Mouse (Mus musculus) Patski (cell line): ENCODE data around the gene Grik1. TPM values are rescaled to one million over a fixed set of nuclear protein-coding genes. Genes with fewer than 3 reads are reported as not detected.
A peak's percentile ranks its signal among the peaks of the same experiment; 100 is the strongest.

Experiments
- ATAC-seq: fragments of 100-300 bp; one replicate; pipeline ENCODE4 v1.8.0; 2021
- CTCF ChIA-PET: fragments of 350-600 bp; sonication (Branson Sonifier 250); formaldehyde crosslinking; loops from one replicate; lab custom pipeline; 2022; ENCODE audit warnings: inconsistent platforms; lab: Charles Lee
- POLR2A ChIA-PET: fragments of 350-600 bp; sonication (Branson Sonifier 250); formaldehyde crosslinking; loops from one replicate; lab custom pipeline; 2022; ENCODE audit warnings: antibody characterized with exemption, inconsistent platforms; lab: Charles Lee
- DNase-seq: peaks from one replicate; pipeline ENCODE4 v3.0.0-alpha.2; 2011; ENCODE audit warnings: low read depth, low spot score
- H3K27me3 ChIP-seq: fragments of 371-371 bp; one replicate; pipeline ENCODE4 v1.5.1; 2021
- CTCF ChIP-seq: fragments of 100-300 bp; IDR thresholded peaks from one replicate; pipeline ENCODE4 v1.5.1; 2021
- in situ Hi-C: fragments of 300-500 bp; cut with MboI; formaldehyde crosslinking; loops from 3 replicates; pipeline ENCODE4 v1.11.1; 2018; ENCODE audit warnings: low pct_unique_long_range_greater_than_20kb, mixed read lengths
- polyA plus RNA-seq: library from polyadenylated mRNA; unstranded; gene quantifications from one replicate; pipeline ENCODE4 v1.2.3, GENCODE M21; 2021

Grik1 gene
- polyA plus RNA-seq: not detected

DNA sequence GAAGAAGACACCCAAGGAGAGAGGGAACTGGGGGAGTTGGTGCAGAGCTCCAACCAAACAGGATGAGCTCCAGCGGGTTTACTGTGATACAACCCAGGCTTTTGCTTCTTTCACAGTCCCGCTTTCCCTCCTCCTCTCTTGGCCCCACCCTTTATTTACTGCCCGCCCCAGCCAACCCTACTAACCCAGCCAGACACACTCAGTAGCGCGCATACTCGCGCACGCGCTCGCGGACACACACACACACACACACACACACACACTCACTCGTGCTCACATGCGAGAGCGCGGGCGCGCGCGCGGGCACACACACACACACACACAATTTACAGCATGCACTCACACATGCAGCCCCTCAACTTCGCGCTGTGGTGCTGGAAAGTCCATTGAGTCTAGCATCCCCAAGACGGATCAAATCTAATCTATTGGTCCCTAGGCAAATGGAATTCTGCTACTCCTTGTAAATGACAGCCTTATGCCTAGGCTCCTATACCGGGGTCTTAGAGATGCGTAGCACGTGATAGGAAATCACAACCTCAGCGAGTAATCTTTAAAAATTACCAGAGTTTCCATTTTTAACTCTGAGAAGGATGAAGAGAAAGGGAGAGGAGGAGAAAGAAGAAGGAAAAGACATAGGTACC, at the start of gene Grik1:
Grik1 (minus strand) TSS at position 134 of the 641 bp plus-strand sequence.
- POLR2A ChIA-PET: no interaction called here
- in situ Hi-C loops: no loop called here
- no peak for TF ChIP-seq CTCF
- H3K27me3 ChIP-seq: peaks cover 6% of the 10 kb centered on the region
- ATAC-seq (no peak), DNase-seq (no peak)
- CTCF ChIA-PET: no interaction called here

DNA sequence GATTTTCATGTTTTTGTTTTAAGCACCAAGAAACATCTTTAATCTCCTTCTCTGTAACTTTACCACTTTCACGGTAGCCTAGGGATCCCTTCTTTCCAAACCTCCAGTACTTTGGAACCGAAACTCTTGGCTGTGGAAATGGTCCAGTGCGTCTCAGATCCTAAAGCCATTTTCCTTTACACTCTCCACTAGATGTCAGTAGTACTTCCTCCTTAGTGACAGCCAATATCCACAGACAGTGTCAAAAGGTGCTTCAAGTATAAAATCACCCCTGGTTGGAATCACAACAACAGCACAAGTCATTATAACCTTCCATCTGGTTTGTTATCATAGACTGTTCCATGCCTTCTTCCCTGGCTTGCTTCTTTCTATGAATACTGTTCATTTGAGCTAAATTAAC, 4.1 kb upstream of the Grik1 start:
- CTCF ChIA-PET: no interaction called here
- ATAC-seq: no peak
- peak; percentile 40 for TF ChIP-seq CTCF
- peaks cover 6% of the 10 kb centered on the region for H3K27me3 ChIP-seq
- no peak for DNase-seq
- in situ Hi-C loops: no loop called here
- POLR2A ChIA-PET: no interaction called here

DNA sequence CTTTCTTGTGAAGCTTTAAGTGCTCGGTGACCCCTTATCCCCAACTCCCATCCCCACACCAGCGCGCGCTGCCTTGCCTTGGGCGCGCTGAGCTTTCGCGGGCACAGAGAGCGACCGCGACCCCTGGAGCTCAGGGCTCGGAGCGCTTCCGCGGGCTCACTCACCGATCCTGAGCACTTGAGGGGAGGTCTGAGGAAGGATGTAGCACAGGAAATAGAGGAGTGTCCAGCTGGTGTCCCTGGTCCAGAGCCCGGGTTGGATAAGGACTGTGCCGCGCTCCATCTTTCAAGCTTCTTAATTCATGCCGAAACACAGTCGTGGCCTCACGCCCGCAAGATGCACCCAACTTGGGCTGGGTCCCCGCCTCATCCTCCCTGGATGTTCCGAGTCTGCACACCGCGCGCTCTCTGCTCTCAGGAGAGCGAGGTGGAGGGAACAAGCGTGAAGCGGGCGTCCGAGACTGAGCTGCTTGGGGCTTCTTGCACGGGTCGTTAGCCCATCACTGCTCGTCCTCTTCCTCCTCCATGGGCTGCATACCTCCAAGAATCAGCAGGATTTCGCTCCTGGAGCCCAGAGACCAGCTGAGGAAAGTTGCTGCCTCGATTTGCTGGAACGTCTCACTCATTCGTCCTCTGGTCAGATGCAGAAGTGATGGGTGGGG, 514 bp downstream of the Grik1 start:
- in situ Hi-C loops: no loop called here
- H3K27me3 ChIP-seq: peaks cover 6% of the 10 kb centered on the region
- no peak for DNase-seq
- ATAC-seq: no peak
- ChIA-PET CTCF (no interaction called here), POLR2A (no interaction called here)
- TF ChIP-seq CTCF: no peak

DNA sequence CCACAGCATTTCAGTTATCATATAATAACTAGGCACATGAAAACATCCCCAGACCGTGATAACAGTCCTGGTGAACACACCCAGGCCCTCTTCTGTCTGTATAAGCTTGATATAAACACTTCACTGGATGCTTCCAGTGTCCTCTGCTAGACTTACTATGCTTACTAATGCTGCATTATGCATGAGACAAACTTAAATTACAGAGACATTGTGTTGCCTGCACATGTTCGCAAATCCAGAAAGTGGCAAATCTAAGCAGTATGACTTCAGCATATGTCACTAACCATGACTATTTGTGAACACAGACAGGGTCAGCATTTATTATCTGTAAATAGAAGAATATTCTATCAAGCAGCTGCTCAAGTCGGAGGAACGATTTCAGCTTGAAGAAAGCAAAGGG, 31.7 kb downstream of the Grik1 start:
- no peak for TF ChIP-seq CTCF
- peaks cover 44% of the 10 kb centered on the region for H3K27me3 ChIP-seq
- CTCF ChIA-PET: no interaction called here
- ATAC-seq (no peak), DNase-seq (no peak)
- in situ Hi-C loops: no loop called here
- POLR2A ChIA-PET: no interaction called here

DNA sequence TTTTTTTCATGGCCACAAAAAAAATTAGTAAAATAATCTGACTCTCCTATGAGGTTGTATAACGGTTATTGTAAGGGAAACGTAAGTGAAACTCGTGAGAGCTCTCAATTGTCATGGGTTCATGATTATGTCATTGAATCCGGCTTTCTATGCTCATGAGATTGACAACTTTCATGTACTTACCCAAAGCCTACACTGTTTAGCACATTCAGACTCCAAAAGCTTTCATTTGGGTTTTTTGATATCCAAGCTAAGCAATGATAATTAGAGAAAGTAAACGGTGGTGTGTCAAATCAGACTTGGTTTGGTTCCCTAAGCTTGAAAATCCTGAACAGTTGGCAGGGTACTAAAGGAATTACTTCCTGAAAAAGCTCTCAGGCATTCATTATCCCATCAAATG, 33.0 kb downstream of the Grik1 start:
- ChIA-PET CTCF (no interaction called here), POLR2A (no interaction called here)
- DNase-seq (no peak), ATAC-seq (no peak)
- peaks cover 40% of the 10 kb centered on the region for H3K27me3 ChIP-seq
- TF ChIP-seq CTCF: no peak
- in situ Hi-C loops: no loop called here

DNA sequence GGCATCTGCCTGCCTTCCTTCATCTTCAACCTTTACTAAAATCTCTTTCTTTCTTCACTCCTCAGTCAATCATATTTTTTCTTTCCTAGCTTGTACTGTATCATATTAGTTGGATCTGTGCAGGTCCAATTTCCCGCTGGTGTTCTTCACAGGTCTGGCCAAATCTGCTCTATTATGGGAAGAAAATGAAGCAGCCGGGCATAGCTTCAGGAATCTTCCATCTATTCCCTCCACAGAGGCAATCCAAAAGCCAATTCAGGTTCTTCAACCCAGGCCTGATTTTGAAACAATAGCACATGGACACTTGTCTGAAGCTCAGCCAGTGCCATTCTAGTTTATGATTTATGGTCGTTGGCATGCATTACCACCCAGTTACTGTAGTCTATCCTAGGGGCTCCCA, 34.0 kb downstream of the Grik1 start:
- no peak for ATAC-seq
- no peak for DNase-seq
- TF ChIP-seq CTCF: no peak
- ChIA-PET CTCF (no interaction called here), POLR2A (no interaction called here)
- in situ Hi-C loops: no loop called here
- peaks cover 40% of the 10 kb centered on the region for H3K27me3 ChIP-seq

DNA sequence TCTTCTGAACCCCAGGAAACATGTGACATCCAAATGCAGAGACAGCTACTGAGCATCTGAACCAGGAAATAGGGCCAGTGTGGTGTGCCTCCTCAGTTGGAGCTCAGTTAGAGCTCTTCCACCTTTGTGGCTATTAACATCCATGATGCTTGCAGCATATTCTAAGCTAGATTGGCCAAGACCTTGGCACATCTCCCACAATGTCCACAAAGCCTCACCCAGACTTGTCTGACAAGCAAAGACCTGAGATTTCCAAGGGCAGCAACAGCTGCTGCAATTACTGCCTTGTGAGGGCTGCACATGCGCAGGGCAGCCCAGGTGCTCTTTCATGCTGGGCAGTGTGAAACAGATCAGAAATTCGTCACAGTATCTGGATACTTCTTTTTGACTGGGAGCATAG, 37.4 kb downstream of the Grik1 start:
- ChIA-PET CTCF (no interaction called here), POLR2A (no interaction called here)
- DNase-seq (no peak), ATAC-seq (no peak)
- in situ Hi-C loops: no loop called here
- TF ChIP-seq CTCF: no peak
- H3K27me3 ChIP-seq: peaks cover 31% of the 10 kb centered on the region

DNA sequence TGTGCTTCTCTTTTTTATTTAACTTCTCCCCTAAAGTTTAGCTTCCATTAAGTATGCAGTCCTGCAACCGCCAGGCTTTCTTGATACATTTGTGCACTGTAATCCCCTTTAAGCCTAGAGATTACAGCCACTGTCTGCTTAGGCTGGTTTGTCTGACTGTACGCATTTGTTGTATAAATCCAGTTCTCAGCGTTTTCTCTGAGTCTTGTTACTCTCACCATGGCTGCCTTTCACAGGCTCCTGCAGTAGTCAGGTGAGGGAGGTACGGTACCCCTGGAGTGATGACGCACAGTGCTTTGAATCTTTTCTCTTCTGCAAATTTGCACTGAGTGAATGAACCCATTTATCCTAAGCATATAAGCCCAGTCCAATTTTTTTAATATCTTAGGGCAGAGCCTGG, 39.0 kb downstream of the Grik1 start:
- peaks cover 29% of the 10 kb centered on the region for H3K27me3 ChIP-seq
- ATAC-seq (no peak), DNase-seq (no peak)
- in situ Hi-C loops: no loop called here
- ChIA-PET POLR2A (no interaction called here), CTCF (no interaction called here)
- no peak for TF ChIP-seq CTCF

DNA sequence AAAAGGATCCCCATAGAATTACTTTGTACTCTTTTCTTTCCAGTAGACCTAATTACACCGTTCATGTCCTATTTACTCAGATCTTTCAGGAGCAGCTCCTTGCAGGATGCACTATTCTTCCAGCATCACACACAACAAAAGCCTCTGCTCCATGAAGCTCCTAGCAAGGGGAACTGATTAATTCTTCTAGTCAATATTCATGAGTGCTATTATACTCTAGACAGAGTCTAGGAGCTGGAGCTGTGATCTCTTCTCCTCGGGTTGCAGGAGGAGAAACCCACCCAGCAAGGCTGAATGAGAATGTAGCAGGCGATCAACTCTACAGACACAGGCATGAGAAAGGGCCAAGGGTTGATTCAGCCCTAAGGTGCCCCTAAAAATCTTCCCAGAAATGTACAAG, 40.2 kb downstream of the Grik1 start:
- ChIA-PET POLR2A (no interaction called here), CTCF (no interaction called here)

DNA sequence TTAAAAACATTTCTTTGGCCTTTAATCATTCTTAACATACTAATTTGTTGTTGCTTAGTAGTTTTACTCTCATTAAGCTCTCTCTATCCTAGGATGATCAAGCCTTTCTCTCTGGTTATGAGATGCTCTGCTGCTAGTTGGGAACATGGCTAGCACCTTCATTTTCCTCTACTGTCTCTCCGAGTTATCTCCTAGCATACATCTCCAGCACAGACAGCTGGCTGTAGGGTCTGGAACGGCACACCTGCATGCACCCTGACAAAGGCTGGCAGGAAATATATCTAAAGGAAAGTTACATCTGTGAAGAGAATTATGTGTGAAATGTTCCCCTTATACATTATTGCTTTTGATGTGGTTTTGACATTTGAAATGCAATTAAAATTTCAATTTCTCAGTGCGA, 42.5 kb downstream of the Grik1 start:
- CTCF ChIA-PET: no interaction called here
- in situ Hi-C loops: no loop called here

More for the DNA sequence above, 40.2 kb downstream of the Grik1 start:
- ATAC-seq (no peak), DNase-seq (no peak)
- H3K27me3 ChIP-seq: peaks cover 20% of the 10 kb centered on the region
- TF ChIP-seq CTCF: no peak
- in situ Hi-C loops: no loop called here

DNA sequence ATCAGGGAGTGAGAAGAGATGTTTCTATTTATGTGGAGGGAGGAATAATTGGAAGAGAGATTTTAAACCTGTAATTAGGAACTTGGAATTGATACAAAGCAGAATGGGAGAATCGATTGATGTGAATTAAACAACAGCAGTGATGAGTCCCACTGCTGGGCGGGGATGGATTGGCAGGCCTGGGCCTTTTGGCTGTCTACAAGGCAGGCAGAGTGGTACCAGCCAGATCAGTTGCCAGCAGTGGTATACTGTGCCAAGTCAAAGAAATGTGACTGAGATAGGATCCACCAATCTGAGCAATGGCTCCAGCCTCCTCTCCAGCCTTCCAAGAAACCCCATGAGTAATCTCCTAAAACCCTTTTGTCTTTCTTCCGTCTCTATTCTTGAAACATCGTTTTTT, 45.4 kb downstream of the Grik1 start:
- peaks cover 7% of the 10 kb centered on the region for H3K27me3 ChIP-seq
- in situ Hi-C loops: no loop called here
- no peak for DNase-seq
- ATAC-seq: no peak
- CTCF ChIA-PET: no interaction called here
- no peak for TF ChIP-seq CTCF
- POLR2A ChIA-PET: no interaction called here

More for the DNA sequence above, 42.5 kb downstream of the Grik1 start:
- peaks cover 7% of the 10 kb centered on the region for H3K27me3 ChIP-seq
- no peak for TF ChIP-seq CTCF
- DNase-seq (no peak), ATAC-seq (no peak)
- POLR2A ChIA-PET: no interaction called here
